Mouse (Mus musculus): Measurements from ENCODE around the gene Anxa4.

The Anxa4 gene

DNA sequence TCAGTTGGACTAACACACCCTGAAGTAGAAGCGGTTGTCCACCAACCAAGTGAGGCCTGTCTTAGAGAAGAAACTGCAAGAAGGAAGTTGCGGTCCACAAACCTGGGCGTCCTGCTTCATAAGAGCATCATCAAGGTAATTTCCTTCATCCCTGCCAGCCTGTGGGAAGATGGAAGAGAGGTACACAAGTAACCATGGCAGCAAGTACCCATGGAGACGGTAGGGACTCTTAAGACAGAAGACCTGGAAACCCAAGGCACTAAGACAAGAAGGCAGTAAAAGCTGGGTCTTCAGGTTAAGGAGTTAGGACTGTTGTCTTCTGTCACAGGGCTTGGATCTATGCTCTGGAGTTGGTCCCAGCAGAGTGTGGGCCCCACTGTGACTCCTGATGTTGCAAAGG is 42.4 kb downstream of the Anxa4 start:
- no peak for DNase-seq

DNA sequence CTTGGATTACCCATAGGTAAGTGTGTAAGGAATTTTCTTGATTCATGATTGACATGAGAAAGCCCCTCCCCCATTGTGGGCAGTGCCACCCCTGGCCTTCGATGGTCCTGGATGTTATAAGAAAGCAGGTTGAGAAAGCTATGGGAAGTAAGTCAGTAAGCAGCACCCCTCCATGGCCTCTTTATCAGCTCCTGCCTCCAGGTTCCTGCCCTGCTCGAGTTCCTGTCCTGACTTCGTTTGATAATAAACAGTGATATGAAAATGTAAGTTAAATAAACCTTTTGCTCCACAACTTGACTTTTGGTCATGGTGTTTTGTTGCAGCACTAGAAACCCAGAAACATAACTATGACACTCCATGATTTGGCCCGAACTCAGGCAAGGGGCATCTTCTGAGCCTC is 43.6 kb downstream of the Anxa4 start:
- DNase-seq: no peak

- DNase-seq: peak in 1 of 2 experiments; percentile 36
Measured at GRCm38 (mm10) chr6:86747171-86747570, 46.2 kb downstream of the Anxa4 start.

DNA sequence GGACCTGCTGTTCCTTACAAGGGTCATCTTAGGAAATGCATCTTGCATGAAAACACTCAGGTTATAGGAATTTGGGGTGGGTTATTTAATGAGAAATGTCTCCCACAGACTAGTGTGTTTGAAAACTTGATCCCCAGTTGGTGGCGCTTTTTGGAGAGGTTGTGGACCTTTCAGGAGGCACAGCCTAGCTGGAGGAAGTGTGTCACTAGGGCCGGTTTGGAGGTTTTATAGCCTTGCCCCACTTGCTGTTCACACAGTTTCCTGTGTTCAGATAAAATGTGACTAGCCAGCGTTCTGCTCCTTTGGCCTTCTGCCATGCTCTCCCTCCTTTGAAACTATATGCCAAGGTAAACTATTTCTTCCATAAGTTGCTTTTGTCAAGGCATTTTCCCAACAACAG is 52.7 kb downstream of the Anxa4 start:
- DNase-seq: no peak

GRCm38 (mm10) chr6:86736830-86737229 is 56.6 kb downstream of the Anxa4 start:
- DNase-seq: no peak

GRCm38 (mm10) chr6:86736313-86736712 is 57.1 kb downstream of the Anxa4 start:
- no peak for DNase-seq

GRCm38 (mm10) chr6:86733183-86733876 is 60.1 kb downstream of the Anxa4 start, which contains the start of gene Gmcl1:
TSS of gene Gmcl1 (minus strand) at chr6:86733383.
- peak; percentile 93 to 96 for DNase-seq

- peak in 1 of 2 experiments; percentile 34 for DNase-seq
Measured at GRCm38 (mm10) chr6:86732276-86733173, 60.9 kb downstream of the Anxa4 start.

DNA sequence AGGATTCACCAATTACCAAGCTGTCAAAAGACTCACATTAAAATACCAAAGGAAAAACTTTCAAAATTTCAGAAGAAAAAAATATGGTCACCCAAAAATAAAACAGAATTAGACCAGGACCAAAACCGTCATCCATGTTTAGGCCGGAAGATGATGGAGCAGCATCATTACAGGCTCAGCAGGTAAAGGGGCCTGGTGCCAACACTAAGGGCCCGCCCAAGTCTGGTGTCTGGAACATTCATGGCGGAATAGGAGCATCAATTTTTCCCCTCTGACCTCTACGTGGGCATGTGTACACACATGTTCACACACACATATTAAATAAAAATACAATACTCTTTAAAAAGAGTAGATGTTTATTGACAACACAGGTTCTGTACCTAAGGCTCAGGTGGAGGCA is 64.7 kb downstream of the Anxa4 start:
- DNase-seq: no peak

DNA sequence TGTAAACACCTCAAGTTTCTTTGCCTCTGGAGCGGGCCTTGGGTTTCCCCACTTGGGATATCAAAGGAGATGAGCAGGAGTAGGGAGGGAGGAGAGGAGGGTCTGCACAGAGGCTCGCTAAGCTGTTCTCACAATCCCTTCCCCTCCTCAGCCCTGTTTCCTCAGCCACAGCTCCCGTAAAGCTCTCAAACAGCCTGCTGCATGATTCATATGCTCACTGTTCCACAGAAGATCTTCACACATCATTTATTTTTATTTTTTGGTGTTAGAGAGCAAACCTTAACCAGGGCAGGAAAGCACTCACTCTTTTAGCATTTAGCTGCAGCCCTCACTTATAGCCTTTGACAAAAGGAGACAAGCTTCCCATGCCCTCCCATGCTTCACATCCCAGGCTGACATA is 71.4 kb downstream of the Anxa4 start:
- DNase-seq: no peak

- DNase-seq: no peak
Measured at GRCm38 (mm10) chr6:86708072-86708774, 85.2 kb downstream of the Anxa4 start.

- no peak for DNase-seq
Measured at GRCm38 (mm10) chr6:86702577-86702976, 90.8 kb downstream of the Anxa4 start.

DNA sequence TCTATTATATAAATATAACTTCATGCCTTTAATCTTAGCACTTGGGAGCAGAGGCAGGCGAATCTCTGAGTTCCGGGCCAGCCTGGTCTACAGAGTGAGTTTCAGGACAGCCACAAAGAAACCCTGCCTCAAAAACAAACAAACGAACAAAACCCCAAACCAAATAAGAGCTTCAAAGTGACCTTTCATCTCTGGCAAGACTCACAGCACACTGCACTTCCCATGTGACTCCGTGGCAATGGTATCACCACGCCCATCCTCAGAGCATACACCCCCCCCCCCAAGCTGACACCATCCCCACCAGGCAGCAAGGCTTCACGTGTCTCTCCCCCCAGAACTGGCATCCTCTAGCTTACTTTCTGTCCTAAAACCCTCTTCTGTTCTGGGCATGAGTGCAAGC is 95.5 kb downstream of the Anxa4 start:
- DNase-seq: no peak

DNA sequence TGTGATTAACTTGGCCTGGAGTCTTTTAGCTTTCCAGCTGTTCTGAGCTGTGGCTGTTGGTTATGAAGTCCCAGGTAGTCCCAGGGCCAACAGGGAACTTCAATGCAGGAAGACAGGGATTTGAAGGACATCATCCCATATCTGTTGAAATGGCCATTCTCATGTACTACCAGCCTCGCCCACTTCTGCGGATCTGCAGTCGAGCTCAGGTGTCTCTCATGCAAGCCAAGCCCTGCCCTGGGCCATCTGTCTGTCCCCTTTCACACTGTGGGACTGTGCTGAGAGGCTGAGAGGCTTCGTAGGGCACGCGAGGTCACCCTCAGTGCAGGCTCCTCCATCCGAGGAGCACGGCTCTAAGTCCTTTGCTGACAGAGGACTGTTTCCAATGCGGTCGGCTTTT is 97.2 kb downstream of the Anxa4 start:
- no peak for DNase-seq

DNA sequence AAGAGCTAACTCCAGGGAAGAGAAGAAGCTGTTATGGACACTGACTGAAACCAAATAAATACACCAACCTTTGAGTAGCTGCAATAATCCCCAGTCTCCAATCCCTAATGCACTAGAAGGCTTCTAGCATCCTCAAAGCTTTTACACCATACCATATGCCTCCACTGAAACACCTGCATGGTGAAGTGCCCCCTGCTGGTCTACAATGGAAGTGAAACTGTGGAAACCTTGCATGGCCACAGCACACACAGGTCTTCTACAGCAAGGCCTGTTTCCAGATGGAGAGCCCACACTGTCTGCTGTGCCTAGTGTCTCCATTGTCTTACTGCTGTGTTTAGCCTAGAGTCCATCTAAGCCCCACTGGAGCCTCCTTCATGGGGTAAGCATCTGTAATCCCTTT is 98.9 kb downstream of the Anxa4 start:
- peak; percentile 33 to 47 for DNase-seq

GRCm38 (mm10) chr6:86689671-86690070 is 103.7 kb downstream of the Anxa4 start:
- DNase-seq: no peak

GRCm38 (mm10) chr6:86686971-86687370 is 106.4 kb downstream of the Anxa4 start:
- DNase-seq: no peak
